Mouse (Mus musculus) olfactory bulb, adult 2 months (tissue): ENCODE measurements around the gene Znrd1as.

Source experiments
- CTCF ChIP-seq: fragments of 200-500 bp; IDR thresholded peaks from 2 replicates; pipeline ENCODE4 v1.5.1; 2012; ENCODE audit warnings: low read depth, mild to moderate bottlenecking, low read length, moderate library complexity; ENCODE audit not compliant: insufficient read depth
- POLR2A ChIP-seq: fragments of 200-500 bp; IDR thresholded peaks from 2 replicates; pipeline ENCODE4 v1.6.1; 2012; ENCODE audit warnings: mild to moderate bottlenecking, low read depth, low read length, moderate library complexity; ENCODE audit not compliant: insufficient read depth

- TF ChIP-seq CTCF = no peak
- TF ChIP-seq POLR2A = no peak
These were observed 35.7 kb upstream of the Znrd1as start for GRCm38 (mm10) chr17:36922715-36923114.
